Mouse (Mus musculus) MEL (cell line): ENCODE results near the gene Ncan. TPM values are rescaled to one million over a fixed set of nuclear protein-coding genes. Genes with fewer than 3 reads are reported as not detected.

Experiments used
- DNase-seq: peaks from one replicate; pipeline ENCODE4 v3.0.0; 2011; ENCODE audit warnings: low read depth, low spot score
- H3K27ac ChIP-seq: 2 replicates; pipeline ENCODE4 v1.5.1; 2012; ENCODE audit warnings: low read depth, mild to moderate bottlenecking, control low read depth, low read length, moderate library complexity; ENCODE audit not compliant: control insufficient read depth
- H3K27me3 ChIP-seq, 2 experiments: fragments of 150-350 bp in 1 of 2; sonication (generic) in 1 of 2; 2 replicates each; pipeline ENCODE4 v1.6.1; 2012; ENCODE audit warnings: low read length in 2 of 2, mild to moderate bottlenecking in 2 of 2, improper control_type of control experiment in 1 of 2, moderate library complexity in 1 of 2; ENCODE audit not compliant: insufficient read depth in 2 of 2, control insufficient read depth in 1 of 2
- H3K36me3 ChIP-seq, 2 experiments: 2 replicates each; pipeline ENCODE4 v1.6.1; 2012 to 2014; ENCODE audit warnings: low read length in 2 of 2, improper control_type of control experiment in 1 of 2, inconsistent platforms in 1 of 2, mild to moderate bottlenecking in 1 of 2; ENCODE audit not compliant: insufficient read depth in 2 of 2, control insufficient read depth in 1 of 2
- H3K4me1 ChIP-seq, 2 experiments: fragments of 150-350 bp in 1 of 2; sonication (generic) in 1 of 2; 2 replicates each; pipeline ENCODE4 v1.6.1; 2012; ENCODE audit warnings: low read length in 2 of 2, improper control_type of control experiment in 1 of 2, mild to moderate bottlenecking in 1 of 2; ENCODE audit not compliant: insufficient read depth in 2 of 2, control insufficient read depth in 1 of 2
- H3K4me3 ChIP-seq, 2 experiments: fragments of 150-350 bp in 1 of 2; sonication (generic) in 1 of 2; 2 replicates each; pipeline ENCODE4 v1.5.1; 2012; ENCODE audit warnings: low read depth in 2 of 2, low read length in 2 of 2, mild to moderate bottlenecking in 2 of 2, moderate library complexity in 2 of 2, control low read depth in 1 of 2, improper control_type of control experiment in 1 of 2; ENCODE audit not compliant: control insufficient read depth in 1 of 2, insufficient read depth in 1 of 2
- H3K79me2 ChIP-seq: 2 replicates; pipeline ENCODE4 v1.6.1; 2012; ENCODE audit warnings: mild to moderate bottlenecking, low read length, moderate library complexity; ENCODE audit not compliant: control insufficient read depth, poor library complexity, insufficient read depth
- H3K9ac ChIP-seq: 2 replicates; pipeline ENCODE4 v1.6.1; 2012; ENCODE audit warnings: low read depth, mild to moderate bottlenecking, control low read depth, low read length, moderate library complexity; ENCODE audit not compliant: control insufficient read depth, poor library complexity, severe bottlenecking
- H3K9me3 ChIP-seq: fragments of 150-350 bp; sonication (generic); replicated peaks from 2 replicates; pipeline ENCODE4 v1.6.1; 2012; ENCODE audit warnings: mild to moderate bottlenecking, low read length, improper control_type of control experiment, moderate library complexity; ENCODE audit not compliant: insufficient read depth
- CHD1 ChIP-seq: IDR thresholded peaks from 2 replicates; pipeline ENCODE4 v1.6.1; 2012; ENCODE audit warnings: low read depth, mild to moderate bottlenecking, inconsistent platforms, low read length, improper control_type of control experiment
- CHD2 ChIP-seq: IDR thresholded peaks from 2 replicates; pipeline ENCODE4 v1.6.1; 2011; ENCODE audit warnings: low read length, improper control_type of control experiment
- CTCF ChIP-seq, 3 experiments: IDR thresholded peaks in 2 of 3; conservative IDR thresholded peaks in 1 of 3; 2 replicates each; pipeline ENCODE4 v1.5.1; 2011 to 2012; ENCODE audit warnings: low read length in 3 of 3, low read depth in 2 of 3, mild to moderate bottlenecking in 2 of 3, improper control_type of control experiment in 1 of 3, inconsistent platforms in 1 of 3, mixed read lengths in 1 of 3, moderate library complexity in 1 of 3; ENCODE audit not compliant: control insufficient read depth in 1 of 3, insufficient read depth in 1 of 3, poor library complexity in 1 of 3, severe bottlenecking in 1 of 3
- E2F4 ChIP-seq: IDR thresholded peaks from 2 replicates; pipeline ENCODE4 v1.6.1; 2011; ENCODE audit warnings: low read depth, low read length, improper control_type of control experiment, borderline replicate concordance
- ELF1 ChIP-seq: IDR thresholded peaks from 2 replicates; pipeline ENCODE4 v1.6.1; 2014; ENCODE audit warnings: low read depth, mild to moderate bottlenecking, inconsistent platforms, low read length, improper control_type of control experiment, moderate library complexity
- EP300 ChIP-seq, 2 experiments: IDR thresholded peaks; 2 replicates each; pipeline ENCODE4 v1.6.1; 2011; ENCODE audit warnings: improper control_type of control experiment in 2 of 2, low read length in 2 of 2, low read depth in 1 of 2, mild to moderate bottlenecking in 1 of 2
- GABPA ChIP-seq: IDR thresholded peaks from 2 replicates; pipeline ENCODE4 v1.6.1; 2012; ENCODE audit warnings: low read depth, mild to moderate bottlenecking, inconsistent platforms, low read length, improper control_type of control experiment, moderate library complexity
- JUND ChIP-seq: IDR thresholded peaks from 2 replicates; pipeline ENCODE4 v1.6.1; 2011; ENCODE audit warnings: low read depth, mild to moderate bottlenecking, improper control_type of control experiment, low read length
- KAT2A ChIP-seq: conservative IDR thresholded peaks from 2 replicates; pipeline ENCODE4 v1.6.1; 2012; ENCODE audit warnings: low read depth, low read length, improper control_type of control experiment, inconsistent platforms
- MXI1 ChIP-seq: IDR thresholded peaks from 2 replicates; pipeline ENCODE4 v1.6.1; 2011; ENCODE audit warnings: mild to moderate bottlenecking, low read depth, low read length, improper control_type of control experiment
- MYB ChIP-seq: IDR thresholded peaks from 2 replicates; pipeline ENCODE4 v1.6.1; 2011; ENCODE audit warnings: mild to moderate bottlenecking, low read depth, low read length, improper control_type of control experiment
- POLR2AphosphoS5 ChIP-seq: IDR thresholded peaks from 2 replicates; pipeline ENCODE4 v1.6.1; 2012; ENCODE audit warnings: low read depth, borderline replicate concordance, mild to moderate bottlenecking, inconsistent platforms, low read length, moderate library complexity, mixed read lengths
- RAD21 ChIP-seq: IDR thresholded peaks from 2 replicates; pipeline ENCODE4 v1.6.1; 2011; ENCODE audit warnings: mild to moderate bottlenecking, low read depth, low read length, improper control_type of control experiment
- SMC3 ChIP-seq: IDR thresholded peaks from 2 replicates; pipeline ENCODE4 v1.6.1; 2011; ENCODE audit warnings: low read depth, low read length, improper control_type of control experiment
- TAL1 ChIP-seq: IDR thresholded peaks from 2 replicates; pipeline ENCODE4 v1.6.1; 2012; ENCODE audit warnings: mild to moderate bottlenecking, inconsistent platforms, low read length, moderate library complexity, mixed read lengths
- TBP ChIP-seq: IDR thresholded peaks from 2 replicates; pipeline ENCODE4 v1.8.0; 2011; ENCODE audit warnings: low read depth, low read length, improper control_type of control experiment
- ZC3H11A ChIP-seq: IDR thresholded peaks from 2 replicates; pipeline ENCODE4 v1.6.1; 2012; ENCODE audit warnings: low read depth, mild to moderate bottlenecking, inconsistent platforms, low read length, improper control_type of control experiment
- ZKSCAN1 ChIP-seq: IDR thresholded peaks from 2 replicates; pipeline ENCODE4 v1.6.1; 2012; ENCODE audit warnings: low read depth, mild to moderate bottlenecking, inconsistent platforms, low read length, improper control_type of control experiment, moderate library complexity
- ZMIZ1 ChIP-seq: IDR thresholded peaks from 2 replicates; pipeline ENCODE4 v1.6.1; 2012; ENCODE audit warnings: low read depth, mild to moderate bottlenecking, inconsistent platforms, low read length, improper control_type of control experiment, moderate library complexity
- polyA plus RNA-seq, 2 experiments: library from polyadenylated mRNA; stranded (reverse) in 1 of 2; unstranded in 1 of 2; fragments of >175 nt in 1 of 2; fragments of >200 nt in 1 of 2; gene quantifications; 2 replicates each; pipeline versions ENCODE4 v1.2.1 to v1.2.4; 2012; ENCODE audit warnings: low replicate concordance in 2 of 2, low read depth in 1 of 2; ENCODE audit not compliant: insufficient read length in 2 of 2, insufficient read depth in 1 of 2, missing spikeins in 1 of 2
- total RNA-seq: library from RNA; depleted of rRNA; stranded (reverse); fragments of 300-350 nt; gene quantifications from 2 replicates; pipeline ENCODE4 v1.2.3, GENCODE M21; 2012

Gene Ncan
- total and polyA plus RNA-seq, 3 experiments: not detected

GRCm38 (mm10) chr8:70129309-70129952, 8.8 kb upstream of the Ncan start:
- H3K9ac ChIP-seq: no peak overlapping the region
- H3K4me3 ChIP-seq: no peak overlapping the region
- peaks cover 0 to 2% of the 10 kb centered on the region in 2 experiments; a peak in 2 of 4 replicates for H3K36me3 ChIP-seq
- H3K27ac ChIP-seq: no peak overlapping the region
- DNase-seq: no peak
- H3K79me2 ChIP-seq: peaks cover 11% of the 10 kb centered on the region
- TF ChIP-seq EP300 (IDR thresholded peaks at IDR 0.05; ENCODE audit: low read depth in 1 of 2, low read length in 2 of 2) (no peak), CTCF (IDR thresholded peaks at IDR 0.05 in 2 of 3, conservative IDR thresholded peaks at IDR 0.05 in 1 of 3; ENCODE audit: control insufficient read depth in 1 of 3, insufficient read depth in 1 of 3, low read depth in 2 of 3, low read length in 3 of 3, poor library complexity in 1 of 3, severe bottlenecking in 1 of 3) (no peak), E2F4 (no peak), CHD2 (no peak), GABPA (no peak), ZC3H11A (no peak), SMC3 (no peak), KAT2A (no peak), POLR2AphosphoS5 (no peak), CHD1 (no peak), MYB (no peak), ZMIZ1 (no peak)
- H3K4me1 ChIP-seq: peaks cover 0 to 8% of the 10 kb centered on the region in 2 experiments; a peak in 2 of 4 replicates
- H3K27me3 ChIP-seq: peaks cover 0 to 4% of the 10 kb centered on the region in 2 experiments; a peak in 1 of 4 replicates
- H3K9me3 ChIP-seq: no peaks in the 10 kb centered on the region

- H3K27ac ChIP-seq: no peak overlapping the region
- TF ChIP-seq MXI1: no peak
- no peak for TF ChIP-seq SMC3
- no peak for TF ChIP-seq ELF1
- no peak for TF ChIP-seq ZKSCAN1
- no peak for TF ChIP-seq RAD21
- TF ChIP-seq JUND: no peak
- TF ChIP-seq TBP: no peak
- TF ChIP-seq TAL1: no peak
- H3K36me3 ChIP-seq: peaks cover 0 to 2% of the 10 kb centered on the region in 2 experiments; a peak in 2 of 4 replicates
- H3K4me3 ChIP-seq: no peak overlapping the region
- H3K79me2 ChIP-seq: peaks cover 11% of the 10 kb centered on the region
- peaks cover 0 to 4% of the 10 kb centered on the region in 2 experiments; a peak in 1 of 4 replicates for H3K27me3 ChIP-seq
- H3K4me1 ChIP-seq: peaks cover 0 to 8% of the 10 kb centered on the region in 2 experiments; a peak in 2 of 4 replicates
- no peak for DNase-seq
- no peaks in the 10 kb centered on the region for H3K9me3 ChIP-seq
- H3K9ac ChIP-seq: no peak overlapping the region
These were observed 7.8 kb upstream of the Ncan start for GRCm38 (mm10) chr8:70128435-70128834.
